Mouse (Mus musculus) left cerebral cortex, adult 18-20 months (tissue): ENCODE measurements around the gene A430078G23Rik. TPM values are rescaled to one million over a fixed set of nuclear protein-coding genes. Genes with fewer than 3 reads are reported as not detected.
"Not testable (repeated sequence)": the region's sequence is repeated elsewhere in the genome, so short reads cannot be mapped to it uniquely, and the experiment has no call there.

ENCODE experiments used
- DNase-seq, 2 experiments: peaks; one replicate each; pipeline ENCODE4 v3.0.0; 2021 to 2022; ENCODE audit warnings: low spot score in 2 of 2, mixed read lengths in 1 of 2
- long read RNA-seq, 2 experiments: library from polyadenylated mRNA; stranded (forward); transcript quantifications; one replicate each; pipeline ENCODE4 v2.0.0; 2021
- total RNA-seq, 2 experiments: library from RNA; stranded (reverse); gene quantifications; 2 replicates each; pipeline ENCODE4 v1.2.3; 2021

The A430078G23Rik gene
- total RNA-seq = not detected
- long read RNA-seq, experiment 1 = 0 reads
- long read RNA-seq, experiment 2 = 0 reads

DNA sequence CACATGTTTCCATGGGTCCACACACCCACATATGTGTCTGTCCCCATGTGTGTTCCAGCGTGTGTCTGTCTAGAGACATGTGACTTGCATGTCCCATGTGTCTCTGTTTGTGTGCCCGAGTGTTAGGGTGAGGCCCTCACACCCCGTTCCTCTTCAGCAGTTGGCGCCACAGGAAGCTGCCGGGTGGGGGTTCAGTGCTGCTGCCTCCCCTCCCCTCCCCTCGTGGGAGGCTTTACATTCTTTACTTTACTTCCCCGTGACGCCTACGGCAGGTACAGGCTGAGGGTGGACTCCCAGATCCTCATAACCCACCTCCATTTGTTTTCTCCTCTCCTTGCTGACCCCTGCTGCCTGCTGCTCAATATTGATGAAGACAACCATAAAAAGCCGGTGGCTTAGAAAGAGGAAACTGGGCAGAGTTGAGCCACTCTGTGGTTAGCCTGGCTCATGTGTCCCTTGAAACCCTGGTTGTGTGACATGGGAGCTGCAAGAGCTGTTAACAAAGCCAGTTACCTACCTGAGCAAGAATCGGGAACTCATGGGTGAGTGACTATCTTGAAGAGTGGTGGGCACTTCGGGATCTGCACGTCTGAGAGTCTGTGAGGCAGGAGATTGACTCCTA is at the start of gene A430078G23Rik:
TSS of gene A430078G23Rik (plus strand) at position 227 of the 622 bp plus-strand sequence.
- no peak for DNase-seq

DNA sequence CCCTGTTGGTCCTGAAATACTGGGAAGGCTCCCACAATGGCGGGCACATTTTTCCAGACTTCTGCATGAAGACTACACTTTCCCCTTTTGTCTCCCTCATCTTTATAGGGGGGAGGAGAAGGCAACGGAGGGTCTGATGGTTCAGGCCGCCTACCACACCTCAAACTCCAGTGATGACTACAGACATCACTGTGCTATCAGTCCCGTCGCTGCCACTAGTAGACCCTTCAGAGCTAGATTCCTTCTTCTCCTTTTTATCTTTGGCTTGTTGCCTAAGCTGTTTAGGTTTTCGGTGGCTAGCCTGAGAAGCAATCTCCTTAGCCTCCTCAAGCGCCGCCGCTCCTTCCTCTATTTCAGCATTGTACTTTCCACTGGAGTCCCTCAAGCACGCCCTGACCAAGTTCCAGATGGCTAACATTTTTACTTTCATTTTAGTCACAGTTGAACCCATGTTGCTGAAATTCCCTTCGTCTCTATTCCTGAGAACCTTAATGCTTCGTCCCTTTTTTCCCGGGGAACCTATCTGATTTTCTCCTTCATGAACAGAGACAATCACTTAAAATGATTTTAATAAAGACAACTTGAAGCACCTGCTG is 44.9 kb upstream of the A430078G23Rik start:
- DNase-seq = not testable (repeated sequence)

DNA sequence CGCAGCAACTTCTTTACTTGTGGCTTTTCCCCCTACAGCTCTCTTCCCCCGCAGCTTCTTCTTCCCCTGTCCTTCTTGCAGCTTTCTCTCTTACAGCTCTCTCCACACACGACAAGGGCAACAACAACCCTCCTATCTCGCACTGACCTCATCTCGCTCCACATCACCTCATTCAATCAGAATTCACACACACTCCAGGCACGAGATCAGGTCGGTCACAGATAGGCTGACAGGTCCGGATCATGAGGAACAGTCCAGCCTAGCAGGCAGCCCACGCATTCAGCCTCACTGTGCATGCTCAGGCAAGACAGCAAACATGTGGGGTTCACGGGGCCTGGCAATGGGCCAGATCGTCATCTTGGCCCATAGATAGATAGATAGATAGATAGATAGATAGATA is 43.6 kb upstream of the A430078G23Rik start:
- DNase-seq = no peak

DNA sequence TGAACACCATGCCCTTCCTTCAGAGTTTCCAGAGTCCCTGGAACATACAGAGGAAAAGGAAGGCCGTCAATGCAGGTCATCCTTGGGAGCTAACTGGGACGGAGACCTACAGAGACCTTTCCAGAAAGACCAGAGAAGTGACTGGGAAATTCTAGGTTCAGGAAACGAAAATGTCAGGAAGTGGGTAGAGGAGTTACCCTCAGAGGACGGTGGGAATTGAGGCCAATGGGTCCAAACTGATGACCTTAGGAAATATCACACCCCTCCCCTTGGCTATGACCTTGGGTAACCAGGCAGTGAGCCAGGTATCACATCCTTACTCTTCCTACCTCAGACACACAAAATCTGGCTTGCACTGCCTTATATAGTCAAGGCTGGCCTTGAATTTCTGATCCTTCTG is 41.7 kb upstream of the A430078G23Rik start:
- DNase-seq = no peak

DNA sequence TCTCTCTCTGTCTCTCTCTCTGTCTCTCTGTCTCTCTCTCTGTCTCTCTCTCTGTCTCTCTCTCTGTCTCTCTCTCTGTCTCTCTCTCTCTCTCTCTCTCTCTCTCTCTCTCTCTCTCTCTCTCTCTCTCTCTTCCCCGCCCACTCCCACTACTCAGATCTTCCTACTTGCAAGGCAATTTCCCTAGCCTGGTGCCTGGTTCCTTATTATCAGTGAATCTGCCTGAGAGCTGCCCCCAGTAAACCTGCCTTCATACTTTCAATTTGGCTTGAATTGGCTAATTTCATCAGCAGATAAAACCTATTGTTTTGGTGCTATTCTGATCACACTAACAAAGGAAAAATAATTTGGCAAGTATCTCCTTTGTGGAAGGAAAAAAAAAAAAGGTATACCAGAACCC is 39.8 kb upstream of the A430078G23Rik start:
- not testable (repeated sequence) for DNase-seq

DNA sequence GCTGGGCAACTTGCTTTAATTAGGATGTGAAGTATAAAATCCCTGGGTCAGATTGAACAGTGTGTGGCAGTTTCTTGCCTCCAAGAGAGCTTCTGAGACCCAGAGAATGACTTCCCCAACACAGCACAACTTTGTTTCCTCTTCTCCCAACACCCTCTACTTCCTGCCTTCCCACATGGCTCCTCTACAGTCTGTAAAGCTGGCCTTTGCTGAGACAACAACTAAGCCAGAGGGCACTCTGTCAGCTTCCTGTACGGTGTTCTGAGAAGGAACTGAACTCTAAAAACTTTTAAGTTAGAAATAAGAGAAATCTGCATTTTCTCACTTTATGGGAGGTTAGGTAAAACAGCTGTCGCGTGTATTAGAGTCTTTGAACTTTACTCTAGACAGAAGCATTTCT is 39.4 kb upstream of the A430078G23Rik start:
- DNase-seq = no peak

DNA sequence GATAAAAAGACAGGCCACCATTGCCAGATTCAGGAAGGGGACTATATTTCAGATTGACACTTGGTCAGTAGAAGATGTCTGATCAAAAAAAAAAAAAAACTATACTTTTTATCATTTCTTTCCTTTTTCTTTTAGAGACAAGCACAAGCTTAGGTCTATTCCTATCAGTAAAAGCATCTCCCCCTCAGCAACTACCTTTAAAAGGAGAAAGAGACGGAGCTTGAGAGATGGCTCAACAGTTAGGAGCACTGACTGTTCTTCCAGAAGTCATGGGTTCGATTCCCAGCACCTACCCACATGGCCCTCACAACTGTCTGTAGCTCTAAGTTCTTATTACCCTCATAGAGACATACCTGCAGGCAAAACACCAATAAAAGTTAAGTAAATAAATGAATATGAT is 38.9 kb upstream of the A430078G23Rik start:
- DNase-seq = no peak

DNA sequence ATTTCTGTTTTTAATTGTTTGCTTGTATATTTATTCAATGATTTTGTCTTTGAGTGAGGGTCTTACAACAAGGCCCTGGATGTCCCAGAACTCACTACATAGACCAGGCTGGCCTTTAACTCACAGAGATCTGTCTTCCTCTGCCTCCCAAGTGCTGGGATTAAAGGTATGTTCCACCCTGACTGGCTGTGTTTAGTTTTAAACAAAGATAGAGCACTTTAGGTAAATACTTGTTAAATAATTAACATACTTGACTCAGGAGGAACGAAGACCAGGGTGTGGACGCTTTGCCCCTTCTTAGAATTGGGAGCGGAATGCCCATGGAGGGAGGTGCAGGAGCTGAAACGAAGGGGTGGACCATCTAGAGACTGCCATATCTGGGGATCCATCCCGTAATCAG is 36.6 kb upstream of the A430078G23Rik start:
- no peak for DNase-seq

DNA sequence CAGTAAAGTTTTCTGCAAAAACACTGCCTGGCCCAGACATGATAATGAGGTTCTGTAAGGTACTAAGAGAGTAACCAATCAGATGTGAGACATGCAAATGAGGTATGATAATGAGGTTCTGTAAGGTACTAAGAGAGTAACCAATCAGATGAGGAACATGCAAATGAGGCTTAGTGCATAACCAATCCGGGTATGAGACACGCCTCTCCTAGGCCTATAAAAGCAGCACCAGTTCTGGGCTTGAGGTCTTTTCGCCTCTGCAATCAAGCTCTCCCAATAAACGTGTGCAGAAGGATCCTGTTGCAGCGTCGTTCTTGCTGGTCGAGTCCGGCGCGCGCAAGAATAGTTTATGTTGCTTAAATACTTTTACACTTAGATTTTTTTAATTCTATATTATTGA is 33.9 kb upstream of the A430078G23Rik start:
- not testable (repeated sequence) for DNase-seq

DNA sequence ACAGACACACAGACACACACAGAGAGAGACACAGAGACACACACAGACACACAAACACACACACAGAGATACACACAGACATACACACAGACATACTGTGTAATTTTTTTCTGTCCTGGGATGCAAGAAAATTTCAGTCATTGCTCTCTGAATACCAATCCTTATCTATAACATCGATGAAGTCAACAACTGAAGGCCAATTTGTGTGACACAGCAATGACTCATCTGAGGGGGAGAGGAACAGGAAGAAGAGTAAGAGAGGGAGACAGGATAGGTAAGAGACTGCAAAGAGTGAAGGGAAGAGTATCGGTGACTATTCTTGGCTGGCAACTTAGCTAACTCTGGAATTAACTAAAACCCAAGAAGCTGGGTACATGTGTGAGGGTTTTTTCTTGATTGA is 29.0 kb upstream of the A430078G23Rik start:
- DNase-seq = no peak

DNA sequence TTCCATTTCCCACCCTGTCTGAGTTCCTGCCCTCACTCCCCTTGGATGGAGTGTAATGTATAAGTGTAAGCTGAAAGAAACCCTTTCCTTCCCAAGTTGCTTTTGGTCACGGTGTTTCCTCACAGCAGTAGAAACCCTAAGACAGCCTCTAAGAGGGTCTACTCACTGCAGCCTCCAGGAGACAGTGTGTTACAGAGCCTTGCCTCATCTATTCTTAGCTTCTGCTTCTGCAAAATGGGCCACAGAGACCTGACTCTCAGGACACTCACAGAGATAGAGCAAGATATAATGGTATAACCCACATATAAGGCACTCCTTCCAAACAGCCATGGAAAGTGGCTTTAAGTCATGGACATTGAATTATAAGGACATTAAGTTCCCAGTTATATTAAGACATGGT is 26.2 kb upstream of the A430078G23Rik start:
- no peak for DNase-seq

DNA sequence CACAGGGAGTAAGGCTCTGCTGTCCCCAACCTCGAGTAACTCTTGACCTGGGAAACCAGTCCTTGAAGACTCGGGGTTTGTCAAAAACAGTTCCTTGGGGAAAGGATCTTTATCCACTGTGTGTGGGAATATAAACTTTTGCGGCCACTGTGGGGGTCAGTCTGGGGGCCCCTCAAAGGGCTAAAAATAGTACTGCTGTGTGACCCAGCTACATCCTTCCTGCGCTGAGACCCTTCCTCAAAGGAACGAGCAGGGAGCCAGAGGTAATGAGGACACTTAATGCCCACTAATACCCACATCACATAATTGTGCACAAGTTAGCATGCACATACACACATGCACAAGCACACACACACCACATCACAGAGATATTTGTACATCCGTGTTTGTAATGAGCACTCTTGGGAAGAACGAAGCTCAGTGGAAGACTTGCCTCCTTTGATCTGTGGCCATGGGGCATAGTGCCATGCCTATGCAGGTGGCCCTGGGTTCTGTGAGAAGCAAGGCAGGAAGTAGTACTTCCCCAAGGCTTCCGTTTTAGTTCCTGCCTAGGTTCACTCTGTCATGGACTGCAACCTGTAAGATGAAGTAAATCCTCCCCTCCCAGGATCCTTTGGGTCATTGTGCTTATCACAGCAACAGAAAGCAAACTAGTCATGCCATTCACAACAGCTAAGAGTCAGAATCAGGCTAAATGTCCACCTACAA is 25.5 kb upstream of the A430078G23Rik start:
- no peak for DNase-seq

DNA sequence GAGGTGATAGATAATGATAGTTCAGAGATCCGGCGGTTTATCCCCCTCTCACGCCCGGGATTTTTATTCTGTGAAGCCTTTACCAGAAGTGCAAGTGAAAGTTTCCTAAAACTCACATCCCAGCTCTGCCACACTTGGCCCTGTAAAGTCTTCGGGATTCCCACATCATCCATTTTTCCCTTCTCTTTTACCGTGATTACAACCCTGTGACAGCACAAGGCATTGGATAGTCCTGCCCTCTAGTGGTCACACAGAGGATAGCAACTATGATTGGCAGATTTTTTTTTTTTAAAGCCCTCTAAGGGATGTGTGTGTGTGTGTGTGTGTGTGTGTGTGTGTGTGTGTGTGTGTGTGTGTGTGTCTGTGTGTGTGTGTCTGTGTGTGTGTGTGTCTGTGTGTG is 22.6 kb upstream of the A430078G23Rik start:
- DNase-seq = peak; percentile 41 to 54

DNA sequence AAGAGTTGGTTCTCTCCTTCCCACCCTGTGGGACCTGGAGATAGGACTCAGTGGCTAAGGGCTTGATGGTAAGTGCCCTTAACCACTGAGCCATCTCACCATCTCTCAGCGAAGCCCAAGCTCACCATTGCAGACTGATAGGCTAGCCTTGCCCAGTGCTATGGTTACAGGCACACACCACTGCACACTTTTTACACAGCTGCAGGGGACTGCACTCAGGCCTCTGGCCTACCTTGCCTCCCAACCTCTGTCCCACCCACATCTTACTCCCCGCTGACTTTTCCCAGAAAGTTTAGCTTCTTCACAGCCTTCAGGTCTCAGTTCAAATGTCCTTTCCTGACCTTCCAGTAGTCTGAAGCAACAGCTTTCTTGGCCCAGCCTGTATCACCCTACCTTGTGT is 21.5 kb upstream of the A430078G23Rik start:
- DNase-seq = no peak

DNA sequence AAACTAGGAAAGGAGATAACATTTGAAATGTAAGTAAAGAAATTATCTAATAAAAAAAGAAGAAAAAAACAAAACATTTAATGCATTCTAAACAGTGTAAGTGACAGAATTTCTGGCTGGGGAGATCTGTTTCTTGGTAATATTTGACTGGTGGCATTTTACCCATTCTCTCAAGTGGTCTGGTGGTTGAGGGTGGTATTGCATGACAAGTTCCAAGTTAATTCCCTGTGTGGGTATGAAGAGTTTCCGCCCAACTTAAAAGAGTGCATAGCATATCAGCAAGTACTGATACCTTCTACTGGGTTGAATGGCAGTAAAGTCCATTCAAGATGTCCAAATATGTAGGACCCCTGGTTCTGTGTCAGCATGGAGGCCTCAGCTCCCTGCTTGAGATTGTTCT is 17.3 kb upstream of the A430078G23Rik start:
- no peak for DNase-seq

DNA sequence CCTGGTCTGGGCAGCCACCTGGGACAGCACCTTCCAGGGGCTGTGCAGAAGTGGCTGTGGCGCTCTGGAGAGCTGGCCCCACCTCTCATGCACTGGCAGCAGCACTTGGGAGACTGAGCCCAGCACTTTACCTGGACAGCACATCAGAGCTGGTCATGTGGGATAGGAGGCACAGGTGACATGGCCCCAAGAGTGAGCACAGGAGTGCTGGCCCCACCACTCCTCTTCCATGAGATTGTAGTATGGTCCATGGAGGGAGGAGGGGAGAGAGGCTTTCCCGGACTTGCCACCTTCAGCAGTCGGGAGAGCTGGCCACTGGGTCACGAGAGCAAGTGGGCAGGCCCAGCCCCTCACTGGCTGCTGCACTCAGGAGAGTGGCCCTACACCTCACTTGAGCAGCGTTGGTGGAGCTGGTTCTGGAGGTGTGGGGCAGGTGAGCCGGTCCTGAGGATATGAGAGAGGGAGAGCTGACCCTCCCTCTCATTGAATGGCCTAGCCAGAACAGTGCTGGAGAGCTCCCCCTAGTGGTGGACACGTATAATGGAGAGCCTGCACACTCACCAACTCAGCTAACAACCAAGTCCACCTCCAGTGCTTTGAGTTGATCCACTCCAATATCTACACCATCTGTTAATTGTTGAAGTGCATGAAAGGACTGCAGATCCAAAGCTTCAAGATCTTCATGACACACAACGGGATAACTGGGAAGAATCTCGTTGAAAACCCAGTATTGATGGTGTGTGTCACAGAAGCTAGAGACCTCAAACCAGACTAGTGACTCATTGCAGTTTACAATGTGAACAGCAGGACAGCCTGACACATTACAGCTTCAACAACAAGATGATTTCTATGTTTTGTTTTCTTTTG is 16.3 kb upstream of the A430078G23Rik start:
- peak; percentile 38 to 53 for DNase-seq

DNA sequence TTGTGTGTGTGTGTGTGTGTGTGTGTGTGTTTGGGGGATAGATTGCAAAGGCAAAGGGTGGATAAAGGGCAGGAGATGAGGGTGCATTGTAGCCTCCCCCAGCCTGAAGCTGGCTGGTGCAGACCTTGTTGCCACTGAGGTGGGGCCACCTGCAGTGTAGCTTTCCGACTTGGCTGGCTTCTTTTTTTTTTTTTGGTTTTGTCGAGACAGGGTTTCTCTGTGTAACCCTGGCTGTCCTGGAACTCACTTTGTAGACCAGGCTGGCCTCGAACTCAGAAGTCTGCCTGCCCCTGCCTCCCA is 15.7 kb upstream of the A430078G23Rik start:
- not testable (repeated sequence) for DNase-seq

DNA sequence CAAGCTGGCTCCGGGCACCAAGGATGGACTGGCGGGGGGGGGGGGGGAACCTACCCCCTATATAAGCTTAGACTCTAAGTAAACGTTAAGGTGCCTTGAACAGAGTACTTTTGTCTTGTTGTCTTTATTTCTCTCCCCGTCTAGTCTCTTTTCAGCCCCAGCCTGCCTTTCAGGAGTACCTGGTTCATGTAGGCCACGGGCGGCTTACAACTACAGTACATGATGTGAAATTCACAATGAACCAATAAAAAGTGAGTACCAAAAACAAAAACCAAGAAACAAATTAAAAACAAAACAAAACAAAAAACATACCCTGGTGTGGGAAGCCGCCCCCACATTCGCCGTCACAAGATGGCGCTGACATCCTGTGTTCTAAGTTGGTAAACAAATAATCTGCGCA is 15.2 kb upstream of the A430078G23Rik start:
- DNase-seq = no peak

DNA sequence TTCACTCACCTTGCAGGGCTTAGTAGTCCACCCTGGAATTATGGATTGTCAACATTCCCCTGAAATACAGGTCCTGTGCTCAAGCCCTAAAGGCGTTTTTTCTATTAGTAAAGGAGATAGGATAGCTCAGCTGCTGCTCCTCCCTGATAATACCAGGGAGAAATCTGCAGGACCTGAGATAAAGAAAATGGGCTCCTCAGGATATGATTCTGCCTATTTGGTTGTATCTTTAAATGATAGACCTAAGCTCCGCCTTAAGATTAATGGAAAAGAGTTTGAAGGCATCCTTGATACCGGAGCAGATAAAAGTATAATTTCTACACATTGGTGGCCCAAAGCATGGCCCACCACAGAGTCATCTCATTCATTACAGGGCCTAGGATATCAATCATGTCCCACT is 12.5 kb upstream of the A430078G23Rik start:
- not testable (repeated sequence) for DNase-seq

DNA sequence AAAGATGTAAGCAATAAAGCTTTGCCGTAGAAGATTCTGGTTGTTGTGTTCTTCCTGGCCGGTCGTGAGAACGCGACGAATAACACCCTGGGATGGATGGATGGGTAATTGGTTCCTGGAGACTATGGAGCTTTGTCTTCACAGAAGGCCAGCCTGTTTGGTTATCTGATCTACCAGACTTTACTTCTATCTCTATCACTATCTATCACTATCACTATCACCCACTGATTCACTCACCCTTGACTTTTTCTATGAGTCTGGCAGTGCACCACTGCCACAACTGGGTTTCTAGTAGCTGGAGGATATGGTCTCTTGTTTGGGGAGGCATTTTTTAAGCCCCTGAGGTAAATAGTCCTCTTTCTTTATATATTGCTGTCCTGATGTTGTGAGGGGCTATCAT is 7.9 kb upstream of the A430078G23Rik start:
- DNase-seq = no peak

DNA sequence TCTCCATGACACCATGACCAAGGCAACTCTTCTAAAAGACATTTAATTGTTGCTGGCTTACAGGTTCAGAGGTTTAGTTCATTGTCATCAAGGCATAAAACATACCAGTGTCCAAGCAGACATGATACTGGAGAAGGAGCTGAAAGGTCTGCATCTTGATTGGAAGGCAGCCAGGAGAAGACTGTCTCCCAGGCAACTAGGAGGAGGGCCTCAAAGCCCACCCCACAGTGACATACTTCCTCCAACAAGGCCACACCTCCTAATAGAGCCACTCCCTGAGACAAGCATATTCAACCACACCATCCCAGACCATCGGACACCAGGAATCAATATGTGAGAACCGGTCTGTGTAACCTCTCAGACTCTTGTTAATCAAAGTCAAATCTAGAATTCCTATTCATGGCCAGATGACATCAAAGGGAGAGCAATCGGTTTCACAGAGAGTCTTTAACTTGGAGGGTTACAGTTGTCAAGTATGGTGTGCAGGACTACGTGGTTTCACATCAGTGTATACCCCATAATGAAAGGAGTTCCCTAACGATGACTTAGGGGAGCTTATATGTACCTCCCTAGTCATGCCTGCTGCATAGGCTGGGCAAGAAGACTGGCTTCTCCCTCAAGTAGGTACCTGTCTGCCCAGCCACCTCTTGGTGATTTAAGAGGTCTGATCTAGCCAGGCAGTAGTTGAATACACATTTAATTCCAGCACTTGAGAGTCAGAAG is 6.4 kb upstream of the A430078G23Rik start:
- no peak for DNase-seq
